Mouse (Mus musculus) olfactory bulb, adult 2 months (tissue): Measurements from ENCODE around the gene Sun1.

ENCODE experiments used
- CTCF ChIP-seq: fragments of 200-500 bp; IDR thresholded peaks from 2 replicates; pipeline ENCODE4 v1.5.1; 2012; ENCODE audit warnings: low read depth, mild to moderate bottlenecking, low read length, moderate library complexity; ENCODE audit not compliant: insufficient read depth
- POLR2A ChIP-seq: fragments of 200-500 bp; IDR thresholded peaks from 2 replicates; pipeline ENCODE4 v1.6.1; 2012; ENCODE audit warnings: mild to moderate bottlenecking, low read depth, low read length, moderate library complexity; ENCODE audit not compliant: insufficient read depth

- TF ChIP-seq CTCF (no peak), POLR2A (no peak)
Measured at GRCm38 (mm10) chr5:139184897-139185296, 15.5 kb upstream of the Sun1 start.
